Mouse (Mus musculus): ENCODE data around the gene Rbbp4.
A peak's percentile ranks its signal among the peaks of the same experiment; 100 is the strongest.

Gene Rbbp4

GRCm38 (mm10) chr4:129353176-129353575, 18.0 kb upstream of the Rbbp4 start:
- DNase-seq (ENCODE audit: low spot score in 2 of 2): no peak

- no peak for DNase-seq (ENCODE audit: low spot score in 2 of 2)
Measured at GRCm38 (mm10) chr4:129351111-129351510, 15.9 kb upstream of the Rbbp4 start.

GRCm38 (mm10) chr4:129350644-129351043, 15.5 kb upstream of the Rbbp4 start:
- DNase-seq (ENCODE audit: low spot score in 2 of 2): peak; percentile 57 to 84

- no peak for DNase-seq (ENCODE audit: low spot score in 2 of 2)
Measured at GRCm38 (mm10) chr4:129346481-129347154, 11.4 kb upstream of the Rbbp4 start.

- no peak for DNase-seq (ENCODE audit: low spot score in 2 of 2)
Measured at GRCm38 (mm10) chr4:129342705-129343104, 7.5 kb upstream of the Rbbp4 start.

GRCm38 (mm10) chr4:129341888-129342287, 6.7 kb upstream of the Rbbp4 start:
- no peak for DNase-seq (ENCODE audit: low spot score in 2 of 2)

GRCm38 (mm10) chr4:129339743-129340142, 4.6 kb upstream of the Rbbp4 start:
- DNase-seq (ENCODE audit: low spot score in 2 of 2): no peak

- DNase-seq (ENCODE audit: low spot score in 2 of 2): no peak
Measured at GRCm38 (mm10) chr4:129336291-129336690, 1.1 kb upstream of the Rbbp4 start.

- peak in 1 of 2 experiments; percentile 76 for DNase-seq (ENCODE audit: low spot score in 2 of 2)
Measured at GRCm38 (mm10) chr4:129334677-129335215, 424 bp downstream of the Rbbp4 start.

- no peak for DNase-seq (ENCODE audit: low spot score in 2 of 2)
Measured at GRCm38 (mm10) chr4:129332846-129333245, 2.3 kb downstream of the Rbbp4 start.

GRCm38 (mm10) chr4:129326191-129326590, 9.0 kb downstream of the Rbbp4 start:
- DNase-seq (ENCODE audit: low spot score in 2 of 2): no peak

- no peak for DNase-seq (ENCODE audit: low spot score in 2 of 2)
Measured at GRCm38 (mm10) chr4:129324756-129325155, 10.4 kb downstream of the Rbbp4 start.

GRCm38 (mm10) chr4:129323491-129323890, 11.7 kb downstream of the Rbbp4 start:
- DNase-seq (ENCODE audit: low spot score in 2 of 2): no peak

- no peak for DNase-seq (ENCODE audit: low spot score in 2 of 2)
Measured at GRCm38 (mm10) chr4:129322042-129322441, 13.1 kb downstream of the Rbbp4 start.

GRCm38 (mm10) chr4:129320876-129321275, 14.3 kb downstream of the Rbbp4 start:
- no peak for DNase-seq (ENCODE audit: low spot score in 2 of 2)

GRCm38 (mm10) chr4:129313886-129314285, 21.3 kb downstream of the Rbbp4 start:
- no peak for DNase-seq (ENCODE audit: low spot score in 2 of 2)

GRCm38 (mm10) chr4:129307936-129308335, 27.2 kb downstream of the Rbbp4 start:
- no peak for DNase-seq (ENCODE audit: low spot score in 2 of 2)

- DNase-seq (ENCODE audit: low spot score in 2 of 2): no peak
Measured at GRCm38 (mm10) chr4:129304306-129304705, 30.9 kb downstream of the Rbbp4 start.

- no peak for DNase-seq (ENCODE audit: low spot score in 2 of 2)
Measured at GRCm38 (mm10) chr4:129303816-129304215, 31.4 kb downstream of the Rbbp4 start.

- no peak for DNase-seq (ENCODE audit: low spot score in 2 of 2)
Measured at GRCm38 (mm10) chr4:129303401-129303800, 31.8 kb downstream of the Rbbp4 start.

- DNase-seq (ENCODE audit: low spot score in 2 of 2): no peak
Measured at GRCm38 (mm10) chr4:129299121-129299520, 36.0 kb downstream of the Rbbp4 start.

- DNase-seq (ENCODE audit: low spot score in 2 of 2): no peak
Measured at GRCm38 (mm10) chr4:129297724-129298123, 37.4 kb downstream of the Rbbp4 start.

- no peak for DNase-seq (ENCODE audit: low spot score in 2 of 2)
Measured at GRCm38 (mm10) chr4:129296066-129296465, 39.1 kb downstream of the Rbbp4 start.

GRCm38 (mm10) chr4:129295188-129295587, 40.0 kb downstream of the Rbbp4 start:
- DNase-seq (ENCODE audit: low spot score in 2 of 2): no peak
